Mouse (Mus musculus): ENCODE measurements around the gene Ston2.

Gene Ston2

DNA sequence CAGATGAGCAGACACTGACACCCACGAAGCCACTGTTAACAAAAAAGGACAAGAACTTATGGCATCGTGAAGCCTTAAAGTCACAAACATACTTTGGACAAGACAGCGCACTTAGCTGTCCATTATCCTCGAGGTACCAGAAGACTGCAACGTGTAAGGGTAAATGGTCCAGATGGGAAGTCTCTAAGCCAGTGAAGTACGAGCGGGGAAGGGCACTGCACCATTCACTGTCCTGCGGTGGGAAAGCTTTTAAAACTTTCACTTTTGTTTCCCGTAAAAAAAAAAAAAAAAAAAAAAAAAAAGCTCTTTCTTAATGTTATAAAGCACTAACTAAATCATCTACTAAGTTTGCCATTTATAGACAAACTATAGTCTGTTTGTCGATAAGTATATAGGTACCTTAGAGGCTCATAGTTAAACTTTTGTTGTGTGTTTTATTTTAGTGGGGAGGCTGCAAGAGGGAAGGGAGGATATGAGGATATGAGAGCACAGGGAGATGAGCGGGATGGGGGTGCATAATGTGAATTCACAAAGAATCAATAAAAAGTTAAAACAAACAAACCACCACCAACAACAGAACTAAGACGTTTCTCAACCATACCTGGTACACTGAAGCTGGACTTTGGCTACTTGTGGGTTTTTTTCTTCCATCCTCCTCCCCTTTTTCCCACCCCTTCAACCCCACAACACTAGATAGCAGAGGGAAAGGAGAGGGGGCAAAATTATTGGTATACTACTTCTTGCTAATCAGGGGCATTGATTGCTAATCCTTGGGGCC is 127.4 kb downstream of the Ston2 start:
- no peak for DNase-seq (ENCODE audit: low read depth)

DNA sequence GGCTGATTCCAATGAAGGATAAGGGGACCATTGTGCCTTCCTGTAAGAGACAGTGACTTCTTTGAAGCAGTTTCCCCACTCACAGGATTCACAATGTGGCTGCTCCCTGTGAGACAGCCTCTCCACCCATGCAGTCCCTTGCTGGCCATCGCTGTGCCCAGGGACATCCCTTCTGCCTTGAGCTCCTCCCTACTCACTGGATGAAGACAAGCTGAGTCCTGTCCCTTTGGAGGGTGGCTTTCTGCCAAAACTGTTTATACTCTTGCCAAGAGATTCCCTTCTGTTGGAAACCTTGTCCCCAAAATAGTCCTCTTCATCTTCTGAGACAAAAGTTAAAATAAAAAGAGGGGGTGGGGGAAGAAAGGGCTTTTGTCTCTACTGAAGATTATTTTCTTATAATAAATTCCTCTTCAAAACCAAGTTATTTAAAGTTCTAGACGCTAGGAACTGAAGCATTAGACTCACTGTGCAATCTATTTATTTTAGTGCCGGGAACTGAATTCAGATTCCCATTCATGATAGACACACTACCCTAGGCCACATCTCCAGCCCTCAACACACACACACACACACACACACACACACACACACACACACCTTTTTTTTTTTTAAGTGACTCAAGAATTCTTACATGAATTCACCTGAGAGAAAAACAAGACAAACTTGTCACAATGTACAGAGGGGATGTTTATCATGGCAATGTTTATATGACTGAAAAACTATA is 133.6 kb downstream of the Ston2 start:
- no peak for DNase-seq (ENCODE audit: low read depth)

DNA sequence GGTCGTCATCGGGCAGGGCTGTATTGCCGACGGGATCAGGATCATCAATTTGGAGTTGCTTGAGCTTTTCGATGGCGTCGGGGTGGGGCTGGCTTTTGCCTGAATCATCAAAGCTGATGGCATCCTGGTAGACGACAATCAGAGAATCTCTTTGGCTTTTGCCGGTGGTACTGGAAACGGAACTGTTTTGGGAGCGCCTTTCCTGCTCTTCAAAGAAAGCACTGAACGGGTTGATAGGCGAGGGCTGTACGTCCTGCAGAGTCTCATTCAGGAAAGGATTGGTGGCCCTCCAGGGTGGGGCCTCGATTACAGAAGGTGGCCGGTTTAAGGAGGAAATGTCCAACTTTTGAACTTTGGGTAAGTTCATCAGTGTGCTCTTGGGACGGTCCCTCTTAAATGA is 139.8 kb downstream of the Ston2 start:
- DNase-seq (ENCODE audit: low read depth), result no peak

DNA sequence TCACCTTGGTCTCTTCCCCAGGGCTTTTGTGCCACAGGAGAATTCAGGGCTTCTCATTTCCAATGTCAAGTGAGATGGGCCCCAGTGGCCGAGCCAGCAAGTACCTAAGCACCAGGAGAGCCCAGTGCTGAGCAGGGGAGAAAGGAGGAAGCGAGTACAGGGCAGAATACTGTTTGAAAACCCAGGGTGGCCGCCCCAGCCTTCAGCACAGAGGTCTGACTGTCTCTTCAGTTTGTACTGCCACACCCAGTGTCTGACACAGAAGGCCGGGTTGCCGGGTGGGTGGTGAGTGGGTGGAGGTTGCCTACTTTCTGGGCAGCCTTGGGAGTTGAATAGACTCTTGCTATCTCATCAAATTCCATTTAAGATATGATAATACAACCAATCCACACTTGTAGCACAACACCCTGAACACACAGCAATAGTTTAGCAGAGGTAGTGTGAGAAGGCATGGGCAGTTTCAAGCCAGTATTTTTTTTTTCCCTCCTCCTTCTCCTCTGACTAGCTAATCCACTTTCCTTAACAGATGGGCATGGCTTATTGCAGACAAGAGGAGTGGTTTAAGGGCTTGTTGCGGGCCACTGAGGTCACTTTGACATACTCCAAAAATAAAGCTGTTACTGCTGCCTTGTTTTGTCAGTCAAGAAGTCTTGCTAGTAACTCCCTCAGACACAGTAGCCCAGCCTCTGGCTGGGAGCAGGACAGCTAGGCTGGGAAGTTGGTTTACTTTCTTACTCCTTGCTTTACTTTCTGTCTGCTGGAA is 142.6 kb downstream of the Ston2 start:
- DNase-seq (ENCODE audit: low read depth), result no peak

- no peak for DNase-seq (ENCODE audit: low read depth)
Measured at GRCm38 (mm10) chr12:91643221-91643620, 145.0 kb downstream of the Ston2 start.

- no peak for DNase-seq (ENCODE audit: low read depth)
Measured at GRCm38 (mm10) chr12:91642426-91643093, 145.6 kb downstream of the Ston2 start.

DNA sequence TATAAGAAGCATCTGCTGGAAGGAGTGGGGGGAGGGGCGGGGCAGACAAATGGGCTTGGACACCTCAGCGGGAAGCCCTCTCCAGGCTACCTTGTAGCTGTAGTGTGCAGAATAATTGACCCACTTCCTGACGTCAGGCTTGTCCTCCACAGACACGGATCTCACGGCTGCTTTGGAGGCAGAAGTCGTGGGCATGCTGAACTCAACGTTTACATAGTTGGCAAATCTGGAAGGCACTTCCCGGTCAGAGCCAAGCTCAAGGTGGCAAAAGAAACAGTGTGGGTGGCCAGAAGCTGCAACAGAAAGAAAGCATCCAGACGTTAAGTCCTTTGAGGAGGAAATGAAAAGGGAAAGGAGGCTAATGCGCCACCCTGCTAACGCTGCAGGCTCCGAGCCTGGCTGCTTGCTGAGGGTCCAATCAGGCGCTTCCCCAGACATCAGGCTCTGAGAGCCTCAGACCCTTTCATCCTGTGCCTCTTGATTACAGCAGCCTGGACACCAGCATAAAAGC is 146.5 kb downstream of the Ston2 start:
- no peak for DNase-seq (ENCODE audit: low read depth)

DNA sequence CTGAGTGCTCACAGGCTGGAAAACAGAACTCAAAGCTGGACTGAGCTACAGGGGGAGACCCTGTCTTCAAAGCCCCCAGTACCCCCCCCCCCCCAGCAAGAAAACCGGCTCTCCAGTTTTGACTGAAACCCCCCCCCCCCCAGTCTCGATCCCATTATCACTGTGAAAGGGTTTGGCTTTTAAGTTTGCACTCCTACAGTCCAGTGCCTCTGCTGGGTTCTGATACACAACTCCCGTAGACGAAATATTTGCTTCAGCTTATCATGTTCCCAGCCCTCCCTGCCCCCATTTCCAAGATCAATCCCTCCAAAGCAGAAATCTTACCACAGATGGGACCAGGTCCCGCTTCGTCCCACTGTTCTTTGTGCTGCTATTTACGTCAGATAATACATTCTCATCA is 147.1 kb downstream of the Ston2 start:
- DNase-seq (ENCODE audit: low read depth), result no peak

DNA sequence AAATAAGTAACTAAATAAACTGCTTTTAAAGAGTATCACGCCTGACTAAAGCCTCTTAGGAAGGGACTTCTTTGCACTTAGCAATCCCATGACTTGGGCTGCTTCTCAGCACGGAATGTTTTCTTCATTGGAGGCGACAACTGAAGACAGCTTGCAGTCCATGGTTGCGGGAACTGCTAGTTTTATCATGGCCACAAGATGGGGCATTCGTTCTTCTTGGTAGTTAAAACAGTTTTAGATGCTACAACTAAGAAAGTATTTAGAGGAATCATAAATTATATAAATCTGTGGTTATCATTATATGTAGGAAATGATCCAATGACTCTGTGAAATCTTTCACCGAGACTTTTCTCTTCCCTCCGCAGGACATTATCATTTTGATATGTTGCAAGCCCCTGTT is 147.5 kb downstream of the Ston2 start:
- DNase-seq (ENCODE audit: low read depth), result peak; percentile 74

DNA sequence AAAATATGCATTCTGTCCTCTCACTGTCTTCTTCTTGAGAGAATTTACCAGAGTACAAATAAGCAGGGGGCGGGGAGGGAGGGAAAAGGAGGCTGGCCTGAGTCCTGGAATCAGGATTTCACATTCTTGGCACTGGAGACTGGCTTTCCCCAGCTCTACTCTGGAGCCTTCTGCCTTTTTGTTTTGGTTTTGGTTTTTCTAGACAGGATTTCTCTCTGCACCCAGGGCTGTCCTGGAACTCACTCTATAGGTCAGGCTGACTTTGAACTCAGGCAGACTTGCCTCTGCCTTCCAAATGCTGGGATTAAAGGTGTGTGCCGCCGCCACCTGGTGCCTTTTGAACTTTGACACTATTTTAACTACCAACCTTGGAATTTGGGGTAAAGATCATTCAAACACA is 149.8 kb downstream of the Ston2 start:
- DNase-seq (ENCODE audit: low read depth), result no peak

- no peak for DNase-seq (ENCODE audit: low read depth)
Measured at GRCm38 (mm10) chr12:91637136-91637909, 150.9 kb downstream of the Ston2 start.

GRCm38 (mm10) chr12:91626482-91626881 is 161.7 kb downstream of the Ston2 start:
- DNase-seq (ENCODE audit: low read depth), result no peak

DNA sequence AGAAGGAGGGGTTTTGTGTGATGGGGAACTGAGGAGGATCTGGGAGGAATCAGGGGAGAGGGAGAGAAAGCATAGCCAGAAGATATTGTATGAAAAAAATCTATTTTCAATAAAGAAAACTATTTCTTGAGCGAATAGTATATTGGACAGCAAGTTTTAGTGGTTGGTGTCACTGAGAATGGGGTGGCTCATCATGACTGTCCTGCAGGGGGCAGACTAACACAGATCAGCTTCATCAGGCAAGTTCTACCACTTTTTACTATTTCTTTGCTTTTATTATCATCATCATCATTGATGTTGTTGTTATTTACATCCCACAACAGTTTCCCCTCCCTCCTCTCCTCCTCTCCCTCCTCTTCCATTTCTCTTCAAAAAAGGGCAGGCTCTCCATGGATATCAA is 163.2 kb downstream of the Ston2 start:
- peak; percentile 48 for DNase-seq (ENCODE audit: low read depth)

DNA sequence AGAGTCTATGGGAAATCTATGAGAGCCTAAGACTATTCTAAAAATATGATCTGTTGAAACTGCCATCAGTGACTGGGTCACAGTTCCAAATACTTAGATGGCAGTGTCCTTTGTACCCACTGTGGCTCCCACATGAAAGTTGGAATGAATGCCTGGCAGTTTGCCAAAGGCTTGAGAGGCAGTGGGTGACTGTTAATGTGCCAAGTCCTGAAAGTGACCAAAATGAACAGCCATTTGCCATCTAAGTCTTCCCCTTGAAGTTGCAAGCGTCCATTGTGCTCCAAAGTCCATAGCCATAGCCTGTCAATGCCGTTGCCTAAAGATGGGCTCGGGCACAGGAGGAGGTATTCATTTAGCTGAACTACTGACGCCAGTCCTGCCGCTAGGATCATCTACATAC is 178.8 kb downstream of the Ston2 start:
- DNase-seq (ENCODE audit: low read depth), result no peak

DNA sequence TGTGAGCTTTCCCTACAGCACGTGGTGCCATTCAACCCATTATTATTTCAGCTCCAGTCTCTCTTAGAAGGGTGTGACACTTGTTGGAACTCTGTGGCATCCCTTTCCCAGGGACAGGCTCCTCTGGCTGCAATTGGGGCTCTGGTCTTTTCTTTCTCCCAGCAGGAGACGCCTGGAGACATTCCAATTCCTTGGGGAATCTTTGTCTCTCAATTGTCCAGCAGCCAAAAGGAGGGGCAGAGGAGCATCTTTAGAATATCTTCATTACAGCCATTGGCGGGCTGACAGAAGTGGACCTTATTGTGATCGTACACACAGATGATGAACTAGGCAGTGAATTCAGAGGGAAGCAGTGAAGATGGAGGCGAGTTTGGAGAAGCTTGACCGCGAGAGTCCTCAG is 180.5 kb downstream of the Ston2 start:
- DNase-seq (ENCODE audit: low read depth), result no peak

DNA sequence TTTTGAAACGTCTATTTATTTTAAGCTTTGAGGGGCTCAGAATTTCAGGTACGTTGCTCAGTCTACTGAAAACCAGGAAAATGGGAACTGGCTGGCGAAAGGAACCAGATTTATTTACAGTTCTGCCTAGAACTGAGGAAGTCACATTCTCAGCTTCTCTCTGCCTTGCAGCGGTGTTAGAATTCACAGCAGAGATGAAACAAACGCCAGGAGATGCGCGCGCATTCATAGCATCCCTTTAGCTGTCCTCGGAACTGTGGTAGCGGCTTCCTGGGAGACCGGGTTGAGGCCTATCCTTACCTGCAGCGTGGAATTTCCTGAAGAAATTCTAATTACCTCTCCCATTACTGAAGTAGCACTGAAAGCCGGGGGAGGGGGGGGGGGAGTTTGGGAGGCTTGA is 181.5 kb downstream of the Ston2 start:
- DNase-seq (ENCODE audit: low read depth), result no peak

- DNase-seq (ENCODE audit: low read depth), result no peak
Measured at GRCm38 (mm10) chr12:91604600-91604999, 183.6 kb downstream of the Ston2 start.

DNA sequence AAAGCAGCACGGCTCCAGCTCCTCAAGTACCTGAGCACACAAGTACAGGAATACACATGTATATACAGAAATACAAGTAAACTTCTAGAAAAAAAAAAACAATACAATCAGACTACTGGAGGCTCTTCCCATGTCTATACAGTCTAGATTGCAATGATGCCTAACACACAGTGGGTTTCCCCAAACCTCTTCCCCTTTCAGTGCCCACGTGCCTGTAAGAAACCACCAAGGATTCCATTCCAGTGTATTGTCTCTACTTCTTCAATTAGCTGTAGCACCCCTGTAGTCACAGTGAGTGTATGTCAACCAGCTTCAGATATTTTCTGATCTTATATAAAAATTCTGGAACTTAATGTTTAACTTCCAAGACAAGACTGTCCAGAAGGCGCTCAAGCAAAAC is 196.1 kb downstream of the Ston2 start:
- DNase-seq (ENCODE audit: low read depth), result peak; percentile 41

DNA sequence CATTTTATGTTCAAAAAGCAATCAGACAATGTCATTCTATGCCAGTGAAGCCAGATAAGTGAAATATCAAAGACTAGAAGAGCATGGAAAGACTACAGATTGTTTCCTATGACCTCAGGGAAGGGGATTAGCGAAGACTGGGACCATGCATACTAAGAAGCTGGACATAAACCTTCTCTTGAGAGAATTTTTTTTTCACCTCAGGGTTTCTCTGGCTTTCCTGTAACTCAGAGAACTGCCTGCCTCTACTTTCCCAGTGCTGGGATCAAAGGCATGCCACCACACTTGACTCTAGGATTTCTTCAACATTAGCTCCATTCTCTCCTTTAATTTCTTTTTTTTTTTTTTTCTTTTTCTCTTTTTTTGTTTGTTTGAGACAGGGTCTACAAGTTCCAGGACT is 197.0 kb downstream of the Ston2 start:
- DNase-seq (ENCODE audit: low read depth), result no peak

GRCm38 (mm10) chr12:91590716-91591115 is 197.5 kb downstream of the Ston2 start:
- DNase-seq (ENCODE audit: low read depth), result peak; percentile 86
